7 mouse cellular contexts compared by ENCODE assay signal in genomic region chr14:103069864-103070611, GRCm38 (mm10). TPM values are rescaled to one million over a fixed set of nuclear protein-coding genes. Genes with fewer than 3 reads are reported as not detected.
DNase-seq lines count a peak whose midpoint lies in the region; ATAC-seq lines count a peak whose summit lies in the region.

Gene Cln5, plus strand, starts transcription at chr14:103070216.

- H3K9me3 ChIP-seq in intestine, embryonic 16.5 days (ENCODE audit: control insufficient read depth, low read length) = no peaks in the 10 kb centered on the region
- no peaks in the 10 kb centered on the region for H3K9me3 ChIP-seq in midbrain, embryonic 11.5 days (ENCODE audit: control insufficient read depth, low read length)

- under 1% methylated on average over 65 of the region's 65 CpGs for WGBS in intestine, embryonic 16.5 days
- WGBS in midbrain, embryonic 11.5 days = 0% methylated on average over 65 of the region's 65 CpGs

- H3K4me1 ChIP-seq in intestine, embryonic 16.5 days (ENCODE audit: control insufficient read depth, insufficient read depth, low read length) = peaks cover 10% of the 10 kb centered on the region
- H3K4me1 ChIP-seq in midbrain, embryonic 11.5 days (ENCODE audit: control insufficient read depth, insufficient read depth, low read length) = peaks cover 6% of the 10 kb centered on the region; the same call in 1 of the 2 replicates

- H3K27ac ChIP-seq in intestine, embryonic 16.5 days (ENCODE audit: low read length) = peak within 1 kb of the TSS; percentile 84
- peak within 1 kb of the TSS; percentile 68 for H3K27ac ChIP-seq in midbrain, embryonic 11.5 days (ENCODE audit: low read depth, low read length)

- H3K36me3 ChIP-seq in intestine, embryonic 16.5 days (ENCODE audit: control insufficient read depth, insufficient read depth, low read length) = peaks cover 8% of the 10 kb centered on the region; the same call in 1 of the 2 replicates
- 0 out of 2 replicates have a peak, but pooled peaks cover 2% of the 10 kb centered on the region for H3K36me3 ChIP-seq in midbrain, embryonic 11.5 days (ENCODE audit: control insufficient read depth, insufficient read depth, low read length)

- peak; percentile 99 for ATAC-seq in intestine, embryonic 16.5 days
- peak; percentile 98 for ATAC-seq in midbrain, embryonic 11.5 days (ENCODE audit: low FRiP score)

- no peaks in the 10 kb centered on the region for H3K27me3 ChIP-seq in intestine, embryonic 16.5 days (replicated peaks; ENCODE audit: control insufficient read depth, insufficient read depth, low read length)
- H3K27me3 ChIP-seq in midbrain, embryonic 11.5 days (ENCODE audit: control insufficient read depth, insufficient read depth, low read length) = no peaks in the 10 kb centered on the region

- peak within 1 kb of the TSS; percentile 82 for H3K4me3 ChIP-seq in intestine, embryonic 16.5 days (ENCODE audit: low read length)
- peak within 1 kb of the TSS; percentile 67 for H3K4me3 ChIP-seq in midbrain, embryonic 11.5 days (ENCODE audit: low read depth, low read length)

- peak; percentile 98 for DNase-seq in adrenal gland, adult 2 months
- peak; percentile 92 for DNase-seq in embryo, embryonic 11.5 days (ENCODE audit: low read depth, low spot score)
- DNase-seq in gastrocnemius, postnatal 4 days (ENCODE audit: low spot score in 2 of 2) = peak; percentile 95
- DNase-seq in left cerebral cortex, postnatal 36 days (ENCODE audit: low spot score in 2 of 2) = peak; percentile 90 to 93
- peak; percentile 98 for DNase-seq in midbrain, embryonic 11.5 days (ENCODE audit: low spot score, missing footprints)
- DNase-seq in skeletal muscle tissue, adult 2 months (ENCODE audit: low read depth, low spot score) = peak; percentile 95

- peak within 1 kb of the TSS; percentile 83 for H3K9ac ChIP-seq in intestine, embryonic 16.5 days (ENCODE audit: low read depth, low read length)
- H3K9ac ChIP-seq in midbrain, embryonic 11.5 days (ENCODE audit: low read length) = peak within 1 kb of the TSS; percentile 72

- intact Hi-C loops in left cerebral cortex, postnatal 36 days (cut with DNase I) = loop anchor here (2.0 to 5.0 kb wide), 2 partner anchors 29 to 467 kb away; partner anchors contain the start of gene Fbxl3

- peak within 1 kb of the TSS; percentile 95 for H3K4me2 ChIP-seq in intestine, embryonic 16.5 days (ENCODE audit: low read depth, low read length)
- H3K4me2 ChIP-seq in midbrain, embryonic 11.5 days = peak within 1 kb of the TSS; percentile 68

RNA-seq across cellular contexts. Expression of gene Cln5, which starts in this region (rescaled TPM):
- 10 to 100 TPM; 33.0 to 35.2 TPM for total RNA-seq in adrenal gland, adult 2 months (2021)
- 38.2 and 38.7 TPM in 2 replicates for polyA plus RNA-seq in adrenal gland, adult 2 months (2012; rRNA removed)
- total RNA-seq in gastrocnemius, postnatal 4 days (2021) = 10 to 100 TPM; 14.4 to 15.2 TPM
- polyA plus RNA-seq in intestine, embryonic 16.5 days (2015; fragmentation: Nextera tagmentation; extraction: Ambion mirVana) = 27.2 and 28.3 TPM in 2 replicates
- 1 to 10 TPM; 8.6 TPM for total RNA-seq in left cerebral cortex, postnatal 36 days (2021)
- 27.1 and 30.4 TPM in 2 replicates for polyA plus RNA-seq in midbrain, embryonic 11.5 days (2014; fragmentation: Nextera tagmentation; extraction: Ambion mirVana)

Comparison
In these comparisons a context has a peak if more than half of its experiments do, and no peak if none do; other contexts are left out.
1. Peak in every context shown above with its lines: DNase-seq, ATAC-seq, H3K4me3 ChIP-seq and H3K27ac ChIP-seq.